Mouse (Mus musculus): ENCODE measurements around the gene Hsd17b2.

DNA sequence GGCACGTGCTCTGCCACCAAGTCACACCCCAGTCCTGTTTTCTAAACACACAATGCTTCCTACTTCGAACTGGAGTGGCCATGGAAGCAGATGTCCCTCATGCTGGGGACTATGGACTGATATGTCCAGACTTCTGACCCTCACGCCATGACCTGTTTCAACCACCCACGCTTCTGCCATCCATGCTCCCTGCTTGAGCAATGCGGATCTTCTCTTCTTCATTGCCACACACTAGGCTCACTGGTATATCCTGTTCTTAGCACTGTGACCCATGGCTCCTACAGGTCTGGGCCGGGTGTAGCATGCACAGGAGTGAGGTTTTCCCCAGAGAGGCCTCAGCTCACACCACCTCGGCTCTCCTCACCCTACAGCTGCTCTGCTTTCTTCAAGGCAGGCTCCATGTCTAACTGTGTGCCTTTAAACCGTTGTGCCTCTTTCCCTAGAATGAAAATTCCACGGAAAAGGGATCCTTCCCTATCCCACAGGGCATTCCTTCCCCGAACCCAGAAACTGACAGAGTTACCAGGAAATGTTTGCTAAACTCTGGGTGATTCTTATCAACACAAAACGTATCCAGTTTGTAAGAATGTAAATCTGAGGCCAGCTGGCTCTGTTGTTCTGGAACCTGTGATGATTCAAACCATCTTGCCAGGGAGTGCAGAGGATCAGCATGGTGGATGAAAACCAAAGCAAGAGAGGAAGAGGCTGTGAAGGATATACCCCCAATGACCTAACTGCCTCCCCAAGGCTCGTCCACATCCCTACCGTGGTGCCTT is 34.2 kb upstream of the Hsd17b2 start:
- TF ChIP-seq GATA1 (IDR thresholded peaks at IDR 0.05; ENCODE audit: low read length) (no peak), TAL1 (IDR thresholded peaks at IDR 0.05; ENCODE audit: low read length) (no peak)

Data from erythroblast, embryonic 14.5 days (primary cell).